Mouse (Mus musculus) forebrain, embryonic 16.5 days (tissue): ENCODE measurements around the gene Gpr19. TPM values are rescaled to one million over a fixed set of nuclear protein-coding genes. Genes with fewer than 3 reads are reported as not detected.

ENCODE experiments used
- ATAC-seq: fragments of 200-750 bp; cut with Nextera tagmentation; 2 replicates; pipeline ENCODE4 v1.8.0; 2017; ENCODE audit warnings: mild to moderate bottlenecking, moderate library complexity
- H3K27ac ChIP-seq: fragments of 300-500 bp; sonication (generic); 2 replicates; pipeline ENCODE4 v1.5.1; 2014; ENCODE audit warnings: low read length, control low read depth
- H3K27me3 ChIP-seq: fragments of 300-500 bp; sonication (generic); replicated peaks from 2 replicates; pipeline ENCODE4 v1.6.1; 2014; ENCODE audit warnings: low read length; ENCODE audit not compliant: control insufficient read depth, insufficient read depth
- H3K36me3 ChIP-seq: fragments of 300-500 bp; sonication (generic); 2 replicates; pipeline ENCODE4 v1.6.1; 2014; ENCODE audit not compliant: control insufficient read depth, insufficient read depth
- H3K4me1 ChIP-seq: fragments of 300-500 bp; sonication (generic); replicated peaks from 2 replicates; pipeline ENCODE4 v1.6.1; 2014; ENCODE audit warnings: low read length; ENCODE audit not compliant: control insufficient read depth, insufficient read depth
- H3K4me2 ChIP-seq: fragments of 300-500 bp; sonication (generic); 2 replicates; pipeline ENCODE4 v1.6.1; 2014; ENCODE audit warnings: mild to moderate bottlenecking, low read length, control low read depth
- H3K4me3 ChIP-seq: fragments of 300-500 bp; sonication (generic); replicated peaks from 2 replicates; pipeline ENCODE4 v1.5.1; 2014; ENCODE audit warnings: mild to moderate bottlenecking, low read length, control low read depth
- H3K9ac ChIP-seq: fragments of 300-500 bp; sonication (generic); replicated peaks from 2 replicates; pipeline ENCODE4 v1.6.1; 2014; ENCODE audit warnings: low read depth, low read length, control low read depth
- H3K9me3 ChIP-seq: fragments of 300-500 bp; sonication (generic); 2 replicates; pipeline ENCODE4 v1.6.1; 2016; ENCODE audit warnings: low read length; ENCODE audit not compliant: control insufficient read depth
- WGBS: fragments of 180-500 bp; shearing (Covaris S2); extraction: QIAGEN DNeasy Blood & Tissue Kit; methylation state at CpG from one replicate; pipeline ENCODE4 v1.1.7; 2014; 5-methylcytosine and 5-hydroxymethylcytosine counted together
- polyA plus RNA-seq: library from polyadenylated mRNA; unstranded; fragments of >200 nt; fragmentation: Nextera tagmentation; extraction: Ambion mirVana; gene quantifications from 2 replicates; pipeline ENCODE4 v1.2.1, GENCODE M21; 2015

The Gpr19 gene
- 44.4 and 48.9 TPM in 2 replicates for polyA plus RNA-seq

GRCm38 (mm10) chr6:134898095-134898965, at the start of gene Gpr19:
TSS of gene Gpr19 (minus strand) at chr6:134898578.
- H3K9me3 ChIP-seq = no peaks in the 10 kb centered on the region
- under 1% methylated on average over 51 of the region's 51 CpGs for WGBS
- H3K36me3 ChIP-seq = no peaks in the 10 kb centered on the region
- peaks cover 10% of the 10 kb centered on the region for H3K4me1 ChIP-seq
- H3K27ac ChIP-seq = peak within 1 kb of the TSS; percentile 99
- peak within 1 kb of the TSS; percentile 85 for H3K4me3 ChIP-seq
- H3K27me3 ChIP-seq = no peaks in the 10 kb centered on the region
- peak within 1 kb of the TSS; percentile 92 for H3K9ac ChIP-seq
- peak; percentile 94 for ATAC-seq
- H3K4me2 ChIP-seq = peak within 1 kb of the TSS; percentile 87

GRCm38 (mm10) chr6:134947311-134948087, 49.1 kb upstream of the Gpr19 start:
- Histone ChIP-seq H3K9me3 (no peaks in the 10 kb centered on the region), H3K4me2 (no peak overlapping the region), H3K4me3 (no peak overlapping the region), H3K27me3 (no peaks in the 10 kb centered on the region), H3K4me1 (no peaks in the 10 kb centered on the region), H3K27ac (no peak overlapping the region), H3K36me3 (no peaks in the 10 kb centered on the region), H3K9ac (no peak overlapping the region)
- WGBS = 48% methylated on average over 13 of the region's 13 CpGs
- ATAC-seq = peak; percentile 28; the same call in 1 of the 2 replicates

GRCm38 (mm10) chr6:134946858-134947257, 48.5 kb upstream of the Gpr19 start:
- 88% methylated on average over 9 of the region's 9 CpGs for WGBS
- no peak for ATAC-seq
- no peaks in the 10 kb centered on the region for H3K36me3 ChIP-seq

GRCm38 (mm10) chr6:134946054-134946453, 47.7 kb upstream of the Gpr19 start:
- no peak for ATAC-seq
- Histone ChIP-seq H3K27ac (no peak overlapping the region), H3K27me3 (no peaks in the 10 kb centered on the region), H3K9ac (no peak overlapping the region), H3K4me2 (no peak overlapping the region), H3K36me3 (no peaks in the 10 kb centered on the region), H3K9me3 (no peaks in the 10 kb centered on the region), H3K4me1 (no peaks in the 10 kb centered on the region), H3K4me3 (no peak overlapping the region)
- 64% methylated on average over 6 of the region's 6 CpGs for WGBS

More at GRCm38 (mm10) chr6:134946858-134947257, 48.5 kb upstream of the Gpr19 start:
- H3K27ac ChIP-seq = no peak overlapping the region
- no peak overlapping the region for H3K9ac ChIP-seq
- H3K9me3 ChIP-seq = no peaks in the 10 kb centered on the region
- H3K4me3 ChIP-seq = no peak overlapping the region
- no peak overlapping the region for H3K4me2 ChIP-seq
- no peaks in the 10 kb centered on the region for H3K4me1 ChIP-seq
- no peaks in the 10 kb centered on the region for H3K27me3 ChIP-seq

DNA sequence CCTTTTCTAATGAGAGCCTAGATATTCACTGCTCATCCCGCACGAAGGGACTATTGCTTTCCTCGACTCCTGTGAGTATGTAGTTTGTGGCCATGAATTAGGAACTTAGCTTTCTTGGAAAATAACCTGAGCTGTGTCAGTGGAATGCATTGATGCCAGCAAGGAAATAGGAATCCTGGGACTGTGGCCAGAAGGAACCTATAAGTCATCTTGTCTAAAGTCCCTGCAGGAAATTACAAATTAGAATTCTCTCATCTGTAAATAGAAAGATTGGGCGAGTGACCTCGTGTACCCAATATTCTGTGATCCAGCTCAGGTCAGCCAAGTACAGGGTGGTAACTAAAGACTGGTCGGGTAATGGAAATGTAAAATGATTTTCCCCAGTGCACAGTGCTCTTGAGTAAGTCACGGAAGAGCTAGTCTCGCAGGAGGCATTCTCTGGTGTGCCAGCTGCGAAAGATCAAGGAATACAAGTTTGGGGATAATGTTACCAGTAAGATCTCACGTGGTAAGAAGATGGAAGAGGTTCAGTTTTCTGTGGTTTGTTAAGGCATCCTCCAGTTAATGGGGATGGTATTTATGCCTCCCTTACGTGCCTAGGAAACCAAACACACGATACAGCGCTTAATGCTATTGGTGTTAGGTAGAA, 45.5 kb upstream of the Gpr19 start:
- H3K27me3 ChIP-seq = no peaks in the 10 kb centered on the region
- no peak overlapping the region for H3K27ac ChIP-seq
- ATAC-seq = no peak
- no peak overlapping the region for H3K4me2 ChIP-seq
- H3K9ac ChIP-seq = no peak overlapping the region
- WGBS = 90% methylated on average over 13 of the region's 13 CpGs
- no peaks in the 10 kb centered on the region for H3K36me3 ChIP-seq
- no peaks in the 10 kb centered on the region for H3K4me1 ChIP-seq
- no peaks in the 10 kb centered on the region for H3K9me3 ChIP-seq
- no peak overlapping the region for H3K4me3 ChIP-seq

GRCm38 (mm10) chr6:134939781-134940180, 41.4 kb upstream of the Gpr19 start:
- Histone ChIP-seq H3K9ac (no peak overlapping the region), H3K4me3 (no peak overlapping the region), H3K4me1 (no peaks in the 10 kb centered on the region), H3K9me3 (no peaks in the 10 kb centered on the region), H3K4me2 (no peak overlapping the region), H3K27ac (no peak overlapping the region), H3K36me3 (no peaks in the 10 kb centered on the region), H3K27me3 (no peaks in the 10 kb centered on the region)
- 83% methylated on average over 4 of the region's 4 CpGs for WGBS
- no peak for ATAC-seq

GRCm38 (mm10) chr6:134934305-134934704, 35.9 kb upstream of the Gpr19 start:
- H3K4me2 ChIP-seq = no peak overlapping the region
- H3K36me3 ChIP-seq = no peaks in the 10 kb centered on the region
- no peak for ATAC-seq
- peaks cover 14% of the 10 kb centered on the region for H3K4me1 ChIP-seq
- no peak overlapping the region for H3K27ac ChIP-seq
- no peaks in the 10 kb centered on the region for H3K27me3 ChIP-seq
- 93% methylated on average over 5 of the region's 5 CpGs for WGBS
- no peaks in the 10 kb centered on the region for H3K9me3 ChIP-seq
- H3K4me3 ChIP-seq = no peak overlapping the region
- no peak overlapping the region for H3K9ac ChIP-seq

GRCm38 (mm10) chr6:134933207-134933558, 34.8 kb upstream of the Gpr19 start:
- Histone ChIP-seq H3K27ac (no peak overlapping the region), H3K4me3 (no peak overlapping the region), H3K4me1 (peaks cover 18% of the 10 kb centered on the region), H3K9ac (no peak overlapping the region), H3K27me3 (no peaks in the 10 kb centered on the region), H3K9me3 (no peaks in the 10 kb centered on the region), H3K4me2 (no peak overlapping the region; the same call in 1 of the 2 replicates), H3K36me3 (no peaks in the 10 kb centered on the region)
- 87% methylated on average over 2 of the region's 2 CpGs for WGBS
- ATAC-seq = no peak
